Mouse (Mus musculus): ENCODE data around the gene Pjvk.
A peak's percentile ranks its signal among the peaks of the same experiment; 100 is the strongest.

Gene Pjvk

GRCm38 (mm10) chr2:76667200-76667599, 18.9 kb downstream of the Pjvk start:
- DNase-seq (ENCODE audit: low spot score in 2 of 2) = no peak

DNA sequence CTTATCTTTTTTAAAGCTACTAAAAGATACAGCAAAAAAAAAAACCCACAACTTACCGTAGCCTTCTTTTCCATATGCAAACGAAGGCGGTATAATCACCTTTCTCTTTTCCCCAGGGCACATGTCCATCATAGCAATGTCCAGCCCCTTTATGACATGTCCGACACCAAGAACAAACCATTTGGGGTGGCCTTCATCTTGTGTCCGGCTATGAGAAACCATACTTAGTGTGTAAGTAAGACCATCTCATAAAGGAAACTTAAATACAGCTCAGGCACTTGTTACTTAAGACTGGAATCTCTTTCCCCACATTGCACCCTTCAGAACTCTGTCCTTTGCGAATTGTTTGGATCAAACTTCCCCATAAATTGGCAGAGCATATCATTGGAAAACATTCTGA, 23.4 kb downstream of the Pjvk start:
- DNase-seq (ENCODE audit: low spot score in 2 of 2) = no peak

DNA sequence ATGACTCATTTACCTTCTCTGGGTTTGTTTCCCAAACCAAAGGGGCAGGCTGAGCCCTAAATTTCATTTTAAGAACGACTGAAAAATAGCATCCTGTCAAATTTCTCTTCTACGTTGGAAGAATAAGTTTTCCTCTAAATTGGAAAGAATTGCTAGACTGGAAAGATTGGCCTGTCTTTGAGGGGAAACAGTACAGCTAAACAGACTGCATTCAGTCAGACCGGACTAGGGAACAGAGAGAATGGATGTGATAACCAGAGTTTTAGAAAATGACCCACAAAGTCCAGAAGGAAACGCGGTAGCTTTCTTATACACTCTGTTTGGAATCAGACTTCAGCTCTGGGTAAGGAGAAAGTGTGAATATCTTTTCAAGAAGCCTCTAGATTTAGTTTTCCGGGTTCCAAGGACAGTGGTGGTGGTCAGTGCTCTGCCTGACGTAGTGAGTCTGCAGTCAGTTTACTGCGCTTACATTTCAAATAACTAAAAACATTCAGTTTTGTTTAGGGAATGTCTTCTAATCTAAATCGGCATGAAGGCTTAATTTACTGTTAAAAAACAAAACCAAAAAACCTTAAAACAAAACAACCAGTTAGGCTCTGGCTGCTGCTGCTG, 24.0 kb downstream of the Pjvk start:
- DNase-seq (ENCODE audit: low spot score in 2 of 2) = no peak

GRCm38 (mm10) chr2:76672966-76673392, 24.7 kb downstream of the Pjvk start, which contains the start of gene Fkbp7:
TSS of gene Fkbp7 (minus strand) at chr2:76673116.
- DNase-seq (ENCODE audit: low spot score in 2 of 2) = peak; percentile 77 to 78

GRCm38 (mm10) chr2:76673472-76674081, 25.3 kb downstream of the Pjvk start:
- no peak for DNase-seq (ENCODE audit: low spot score in 2 of 2)

- DNase-seq (ENCODE audit: low spot score in 2 of 2) = peak; percentile 62 to 71
Measured at GRCm38 (mm10) chr2:76674725-76675427, 26.6 kb downstream of the Pjvk start, which contains the start of gene Plekha3. TSS of gene Plekha3 (plus strand) at chr2:76675281.

- no peak for DNase-seq (ENCODE audit: low spot score in 2 of 2)
Measured at GRCm38 (mm10) chr2:76675451-76675850, 27.2 kb downstream of the Pjvk start.

GRCm38 (mm10) chr2:76675949-76676348, 27.7 kb downstream of the Pjvk start:
- no peak for DNase-seq (ENCODE audit: low spot score in 2 of 2)

DNA sequence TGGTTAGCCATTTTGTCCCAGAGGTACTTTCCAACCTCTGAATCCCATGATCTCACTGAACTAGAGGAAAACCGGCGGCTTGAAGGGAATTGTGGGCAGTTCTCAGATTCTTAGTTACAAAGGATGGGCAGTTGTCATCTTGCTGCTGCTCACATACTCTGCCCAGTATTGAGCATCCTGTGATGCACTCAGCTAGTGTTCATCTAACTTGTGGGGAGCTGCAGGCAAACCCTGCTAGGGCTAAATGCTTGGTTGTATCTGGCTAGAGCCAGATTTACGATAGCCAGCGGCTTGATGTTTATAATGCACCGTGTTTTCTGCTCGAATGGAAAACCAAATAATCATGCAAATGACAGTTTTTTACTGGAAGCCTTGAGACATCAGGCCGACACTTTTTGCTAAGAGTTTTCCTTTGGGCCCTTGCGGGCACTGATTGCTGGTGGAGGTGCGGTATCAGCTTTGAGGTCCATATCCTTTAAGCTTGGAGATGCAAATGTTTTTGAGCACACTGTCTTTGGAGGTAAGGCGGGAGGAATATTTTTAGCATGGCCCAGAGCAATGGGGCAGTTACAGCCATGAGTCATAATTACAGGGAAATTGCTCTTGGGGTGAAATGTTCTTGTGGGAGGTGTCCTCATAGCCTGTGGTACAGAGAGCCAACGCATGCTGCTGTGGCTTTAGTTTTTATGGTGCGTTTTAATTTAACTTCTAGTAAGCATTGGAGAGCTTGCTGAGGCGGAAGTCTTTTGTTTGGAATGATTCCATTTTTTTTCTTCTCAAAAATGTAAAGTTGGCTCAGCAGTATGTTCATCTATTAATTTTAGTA, 28.3 kb downstream of the Pjvk start:
- no peak for DNase-seq (ENCODE audit: low spot score in 2 of 2)

DNA sequence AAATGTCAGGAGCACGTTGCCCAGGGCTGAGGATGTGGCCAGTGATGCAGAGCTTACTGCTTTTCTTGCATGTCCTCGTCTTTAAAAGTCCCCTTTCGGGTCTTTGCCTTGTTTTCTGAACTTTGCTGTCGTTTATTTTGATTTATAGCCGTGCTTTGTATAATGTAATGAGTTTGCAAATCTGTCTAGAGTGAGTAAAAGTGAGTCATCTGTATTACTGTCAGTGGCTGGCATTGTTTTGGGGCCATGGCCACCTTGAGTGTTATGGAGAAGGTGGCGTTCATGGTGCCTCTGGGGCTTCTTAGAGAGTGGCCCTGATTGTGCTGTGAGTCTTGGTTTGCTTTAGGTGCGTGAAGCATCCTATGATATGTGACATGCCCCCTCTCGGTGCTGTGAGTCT, 34.0 kb downstream of the Pjvk start:
- DNase-seq (ENCODE audit: low spot score in 2 of 2) = no peak

DNA sequence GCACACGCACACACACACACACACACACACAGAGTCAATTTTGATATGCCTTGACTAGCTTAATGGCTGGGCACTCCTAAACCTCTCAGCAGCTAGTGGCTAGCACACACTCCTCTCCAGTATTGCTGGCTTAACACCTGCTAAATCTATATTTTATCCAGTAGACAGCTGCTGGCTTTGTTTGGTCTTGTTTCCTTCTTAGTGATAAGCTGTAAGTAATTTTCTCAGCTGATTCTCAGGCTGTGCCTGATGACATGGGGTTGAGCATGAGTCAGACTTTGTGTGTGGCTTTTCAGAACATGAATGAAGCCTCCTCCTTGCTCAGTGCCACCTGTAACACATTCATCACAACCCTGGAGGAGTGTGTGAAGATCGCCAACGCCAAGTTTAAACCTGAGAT, 38.7 kb downstream of the Pjvk start:
- DNase-seq (ENCODE audit: low spot score in 2 of 2) = no peak

- DNase-seq (ENCODE audit: low spot score in 2 of 2) = no peak
Measured at GRCm38 (mm10) chr2:76687608-76688007, 39.3 kb downstream of the Pjvk start.

GRCm38 (mm10) chr2:76688162-76688561, 39.9 kb downstream of the Pjvk start:
- DNase-seq (ENCODE audit: low spot score in 2 of 2) = no peak

GRCm38 (mm10) chr2:76690436-76691204, 42.3 kb downstream of the Pjvk start:
- no peak for DNase-seq (ENCODE audit: low spot score in 2 of 2)

DNA sequence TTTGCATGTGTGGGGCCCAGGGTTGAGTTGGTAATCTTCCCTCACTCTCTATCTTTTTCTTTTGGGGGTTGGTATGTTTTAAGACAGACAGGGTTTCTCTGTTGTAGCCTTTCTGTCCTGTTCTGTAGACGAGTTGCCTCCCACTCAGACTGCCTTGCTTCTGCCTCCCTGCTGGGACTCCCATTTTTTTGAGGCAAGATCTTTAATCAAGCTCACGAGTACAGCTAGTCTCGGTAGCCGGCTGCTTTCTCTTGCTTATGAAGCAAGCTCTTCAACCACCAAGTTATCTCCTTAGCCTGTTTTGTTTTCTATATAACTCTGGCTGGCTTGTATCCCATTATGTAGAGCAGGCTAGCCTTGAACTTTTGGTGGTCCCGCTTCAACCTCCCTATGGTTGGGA, 45.5 kb downstream of the Pjvk start:
- no peak for DNase-seq (ENCODE audit: low spot score in 2 of 2)

DNA sequence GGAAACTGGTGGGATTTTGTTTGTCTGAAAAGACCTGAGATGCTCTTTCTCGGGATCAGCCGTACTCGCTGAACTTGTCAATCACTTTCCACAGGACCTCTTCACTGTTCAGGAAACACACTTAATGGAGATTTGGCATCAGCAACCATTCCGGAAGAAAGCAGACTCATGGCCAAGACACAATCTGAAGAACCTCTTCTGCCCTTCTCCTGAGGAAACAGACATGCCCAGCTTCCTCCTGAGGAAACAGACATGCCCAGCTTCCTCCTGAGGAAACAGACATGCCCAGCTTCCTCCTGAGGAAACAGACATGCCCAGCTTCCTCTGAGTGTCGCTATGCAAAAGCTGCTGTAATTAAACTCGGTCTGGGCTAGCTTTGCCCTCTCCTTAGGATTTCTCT, 47.0 kb downstream of the Pjvk start:
- no peak for DNase-seq (ENCODE audit: low spot score in 2 of 2)

DNA sequence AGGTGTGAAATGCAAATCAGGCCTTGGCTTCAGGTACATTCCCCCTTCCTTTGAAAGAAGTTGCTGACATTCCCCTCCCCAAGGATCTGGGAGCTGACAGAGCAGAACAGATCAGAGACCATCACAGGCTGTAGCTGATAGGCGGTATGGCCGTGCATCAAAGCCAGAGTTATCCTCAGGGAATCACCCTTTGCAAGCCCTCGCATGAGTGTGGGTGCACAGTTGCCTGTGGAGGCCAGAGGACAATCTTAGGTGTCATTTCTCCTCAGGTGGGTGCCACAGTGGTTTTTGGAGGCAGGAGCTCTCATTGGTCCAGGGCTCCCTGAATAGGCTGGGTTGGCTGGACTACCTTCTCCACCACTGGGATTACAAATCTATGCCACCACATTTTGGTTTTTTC, 53.9 kb downstream of the Pjvk start:
- DNase-seq (ENCODE audit: low spot score in 2 of 2) = no peak

GRCm38 (mm10) chr2:76702751-76703150, 54.5 kb downstream of the Pjvk start:
- no peak for DNase-seq (ENCODE audit: low spot score in 2 of 2)

GRCm38 (mm10) chr2:76705655-76706054, 57.4 kb downstream of the Pjvk start:
- no peak for DNase-seq (ENCODE audit: low spot score in 2 of 2)
